Mouse (Mus musculus) adrenal gland, adult (tissue): ENCODE data around the gene Cyba.

ENCODE experiments used
- DNase-seq, 2 experiments: peaks; one replicate each; pipeline ENCODE4 v3.0.0; 2022 to 2023; ENCODE audit warnings: low spot score in 1 of 2; ENCODE audit not compliant: inconsistent age in 2 of 2

Cyba gene

DNA sequence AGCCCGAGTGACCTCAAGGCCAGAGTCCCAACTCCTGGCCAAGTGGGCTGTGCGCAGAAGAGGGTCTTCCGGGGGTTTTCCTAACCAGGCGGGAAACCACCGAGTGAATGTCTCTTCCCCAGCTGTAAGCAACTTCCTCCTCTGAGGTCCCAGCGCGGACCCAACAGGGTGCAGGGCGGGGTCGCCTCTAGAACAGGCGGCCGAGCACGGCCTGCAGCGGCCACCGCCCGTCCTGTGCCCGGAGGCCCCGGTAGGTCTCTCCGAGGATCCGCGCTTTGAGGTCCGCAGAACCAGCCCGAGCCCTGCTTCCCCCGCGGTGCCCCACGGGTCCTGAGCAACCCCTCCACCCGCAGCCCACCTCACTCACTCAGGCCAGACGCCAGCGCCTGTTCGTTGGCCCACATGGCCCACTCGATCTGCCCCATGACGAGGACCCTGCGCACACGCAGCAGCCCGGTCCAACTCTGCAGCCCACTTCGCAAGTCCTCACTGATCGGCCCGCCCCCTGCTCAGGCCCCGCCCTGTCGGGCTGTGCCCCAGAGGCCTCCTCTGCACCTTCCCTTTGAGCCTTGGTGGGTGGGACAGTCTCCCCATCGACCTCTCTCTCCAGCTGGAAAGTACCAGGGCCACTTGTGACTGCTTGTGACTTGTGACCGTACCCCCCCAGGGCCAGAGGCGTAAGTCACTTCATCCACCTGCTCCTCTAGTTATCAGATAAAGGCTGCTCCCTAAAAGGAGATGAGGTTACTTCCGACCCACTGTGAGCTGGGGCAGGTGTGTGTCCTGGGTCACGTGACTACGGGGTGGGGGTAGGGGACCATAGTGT lies at the start of gene Cyba:
TSS of gene Cyba (minus strand) at position 488 of the 826 bp plus-strand sequence.
- DNase-seq: peak; percentile 77 to 86

- no peak for DNase-seq
These were observed 49.7 kb upstream of the Cyba start for GRCm38 (mm10) chr8:122482448-122482847.

- DNase-seq: peak; percentile 93 to 97
These were observed 43.0 kb upstream of the Cyba start, which contains the start of the genes Rnf166 and Ctu2 for GRCm38 (mm10) chr8:122475580-122476320. Gene Rnf166, minus strand, starts transcription at chr8:122476064. Gene Ctu2, plus strand, starts transcription at chr8:122476143.

- peak; percentile 75 to 93 for DNase-seq
These were observed 42.3 kb upstream of the Cyba start for GRCm38 (mm10) chr8:122474951-122475560.

DNA sequence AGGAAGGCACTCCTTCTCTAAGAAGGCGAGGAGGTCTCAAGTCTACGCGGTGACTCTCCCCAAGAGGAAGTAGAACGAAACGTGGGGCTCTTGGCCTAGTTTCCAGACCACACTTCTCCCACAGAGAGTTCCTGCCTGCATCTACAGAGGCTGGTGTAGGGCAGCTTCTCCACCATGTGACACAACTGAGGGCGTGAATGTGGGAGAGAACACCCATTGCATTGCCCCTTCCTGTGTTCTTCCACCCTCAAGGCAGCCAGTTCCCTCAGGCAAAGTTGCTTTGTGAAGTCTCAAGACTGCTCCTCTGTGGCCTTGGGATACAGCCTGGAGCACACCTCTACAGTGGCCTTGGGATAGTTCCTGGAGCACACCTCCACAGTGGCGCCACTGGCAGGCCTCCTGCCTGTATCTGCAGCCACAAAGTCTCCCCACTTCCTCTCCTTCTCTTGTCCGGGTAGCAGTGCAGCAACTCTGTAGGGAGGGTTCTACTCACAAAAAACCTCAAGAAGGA lies 41.2 kb upstream of the Cyba start:
- DNase-seq: peak in 1 of 2 experiments; percentile 46

- DNase-seq: no peak
These were observed 38.0 kb upstream of the Cyba start for GRCm38 (mm10) chr8:122470691-122471090.

DNA sequence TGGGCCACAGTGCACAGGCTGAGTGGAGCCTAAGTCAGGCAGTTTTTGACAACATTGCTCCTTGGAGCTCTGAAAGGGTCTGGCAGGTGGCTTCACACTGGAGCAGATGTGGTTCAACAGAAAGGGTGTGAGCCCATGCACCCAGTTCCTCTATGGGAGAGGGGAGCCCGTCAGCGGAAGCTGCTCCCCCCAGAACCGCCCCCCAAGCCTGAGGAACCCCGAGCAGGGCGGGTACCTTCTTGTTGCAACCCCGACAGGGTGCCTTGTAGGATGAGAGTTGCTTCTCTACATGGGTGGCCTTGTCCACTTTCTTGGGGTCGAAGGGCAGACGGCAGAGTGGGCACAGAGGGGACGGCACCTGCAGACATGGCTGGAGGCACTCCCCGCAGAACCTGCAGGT lies 37.2 kb upstream of the Cyba start:
- no peak for DNase-seq

DNA sequence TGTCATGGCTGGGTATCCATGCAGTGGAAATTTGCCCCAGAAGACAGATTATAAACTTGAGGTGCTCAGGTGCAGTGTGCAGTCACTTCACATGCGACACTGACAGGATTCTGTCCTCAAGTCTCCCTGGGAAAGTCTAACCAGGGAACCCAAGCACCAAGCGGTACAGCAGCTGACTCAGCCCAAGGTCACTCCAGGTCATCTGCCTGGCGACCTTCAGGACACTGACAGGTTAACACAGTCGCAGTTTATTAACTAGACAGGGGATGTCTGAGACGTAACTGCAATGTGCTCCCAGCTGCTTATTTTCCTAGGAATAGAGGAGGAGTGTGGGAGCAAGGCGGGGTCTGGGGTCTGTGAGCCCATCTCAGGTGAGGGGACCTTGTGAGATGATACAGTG lies 36.7 kb upstream of the Cyba start:
- DNase-seq: peak in 1 of 2 experiments; percentile 58

DNA sequence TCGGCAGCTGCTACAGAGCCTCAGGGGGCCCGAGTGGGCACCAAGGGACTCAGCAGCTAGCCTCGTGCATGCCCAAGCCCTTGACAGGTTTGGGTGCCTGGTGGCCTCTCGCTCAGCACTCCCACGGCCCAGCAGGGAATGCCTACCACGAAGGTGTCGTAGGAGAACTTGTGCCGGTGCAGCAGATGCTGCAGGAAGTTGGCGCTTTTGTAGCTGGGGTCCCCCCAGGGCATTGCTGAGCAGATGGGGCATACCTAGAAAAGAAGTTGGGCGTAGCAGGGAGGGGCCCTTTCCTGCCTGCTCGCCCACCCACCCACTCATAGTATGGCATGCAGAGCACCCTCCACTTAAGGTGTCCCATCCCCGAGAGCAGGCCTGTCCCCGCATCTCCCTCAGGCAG lies 35.1 kb upstream of the Cyba start:
- DNase-seq: no peak

DNA sequence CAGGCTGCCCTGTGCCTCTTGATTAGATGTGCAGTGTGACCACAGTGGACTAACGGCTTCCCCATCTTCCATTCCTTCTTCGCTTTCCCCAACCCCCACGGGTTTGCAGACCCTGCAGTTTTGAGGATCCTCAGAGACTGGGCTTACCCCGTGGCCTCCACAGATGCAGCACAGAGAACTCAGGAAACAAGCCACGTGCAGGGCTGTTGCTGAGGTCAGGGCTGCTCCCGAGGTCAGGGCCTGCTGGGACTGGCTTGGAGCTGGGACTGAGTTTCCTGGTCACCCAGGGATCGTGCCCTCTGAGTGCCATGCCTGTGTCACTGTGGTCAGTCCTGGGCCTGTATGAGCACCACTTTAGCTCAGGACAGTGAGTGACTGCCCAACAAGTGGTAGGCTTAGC lies 32.3 kb upstream of the Cyba start:
- peak; percentile 51 to 76 for DNase-seq

DNA sequence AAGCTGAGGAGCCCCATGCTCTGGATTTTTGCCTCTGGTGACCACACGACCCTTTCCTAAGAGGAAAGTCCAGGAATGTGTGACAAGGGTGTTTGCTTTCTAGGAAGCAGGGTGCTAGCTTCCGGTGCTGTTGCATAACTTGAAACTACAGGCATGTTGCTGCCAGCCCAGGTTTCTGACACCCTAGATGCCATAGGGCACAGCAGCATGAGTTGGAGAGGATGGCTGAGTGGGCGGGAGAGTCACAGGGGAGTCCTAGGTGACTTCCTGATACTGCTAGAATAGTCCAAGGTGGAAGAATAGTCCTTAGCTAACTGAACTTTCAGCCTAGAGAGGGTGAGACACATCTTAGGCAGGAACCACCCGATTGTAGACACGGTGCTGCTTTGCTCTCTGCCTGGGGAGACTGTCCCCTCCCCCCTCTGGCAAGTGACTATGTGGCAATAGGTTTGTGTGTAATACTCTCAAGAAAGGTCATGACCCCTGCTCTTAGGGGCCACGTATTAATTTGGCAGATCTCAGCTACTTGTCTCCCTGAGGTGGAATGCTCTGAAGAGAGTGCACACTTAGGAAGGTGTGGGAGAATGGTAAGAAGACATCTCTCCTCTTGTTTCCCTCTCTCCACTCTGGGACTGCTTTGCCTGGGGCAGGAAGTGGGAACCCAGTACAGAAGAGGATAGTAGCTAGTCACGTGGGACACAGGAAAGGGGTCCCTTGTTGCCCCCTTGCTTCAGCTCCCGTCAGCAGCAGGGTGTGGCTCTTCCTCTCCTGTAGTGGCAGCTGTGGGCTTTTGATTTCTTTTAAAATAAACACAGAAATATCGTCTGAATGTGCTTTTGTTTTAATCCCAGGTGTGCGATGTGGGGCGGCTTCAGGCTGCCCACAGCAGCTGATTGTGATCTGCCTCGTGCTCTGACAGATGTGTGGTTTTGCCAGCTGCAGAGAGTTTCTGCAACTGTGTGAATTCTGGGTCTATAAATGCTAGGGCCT lies 31.2 kb upstream of the Cyba start:
- peak in 1 of 2 experiments; percentile 56 for DNase-seq

DNA sequence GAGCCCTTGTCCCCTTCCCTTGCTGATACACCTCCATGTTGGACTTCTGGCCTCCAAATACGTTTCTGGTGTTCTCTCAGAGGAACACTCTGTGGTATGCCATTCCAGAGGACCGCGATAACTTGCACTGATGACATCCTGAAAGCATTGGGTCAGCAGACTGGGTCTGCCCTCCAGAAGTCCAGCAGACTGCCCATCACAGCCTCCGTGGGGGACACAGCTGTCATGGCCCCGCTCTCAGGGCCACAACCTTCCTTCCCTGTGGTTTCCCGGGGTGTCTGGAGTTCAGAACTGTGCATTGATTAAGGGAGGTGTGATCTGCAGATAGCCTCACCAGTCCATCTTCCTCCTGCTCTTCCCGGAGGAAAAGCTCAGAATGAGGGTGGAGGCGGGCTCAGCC lies 29.8 kb upstream of the Cyba start:
- DNase-seq: no peak

- DNase-seq: peak in 1 of 2 experiments; percentile 60
These were observed 28.9 kb upstream of the Cyba start for GRCm38 (mm10) chr8:122461473-122462148.

- DNase-seq: peak; percentile 66 to 71
These were observed 28.1 kb upstream of the Cyba start, which contains the start of gene Snai3 for GRCm38 (mm10) chr8:122460524-122461472. Gene Snai3, minus strand, starts transcription at chr8:122460733.

DNA sequence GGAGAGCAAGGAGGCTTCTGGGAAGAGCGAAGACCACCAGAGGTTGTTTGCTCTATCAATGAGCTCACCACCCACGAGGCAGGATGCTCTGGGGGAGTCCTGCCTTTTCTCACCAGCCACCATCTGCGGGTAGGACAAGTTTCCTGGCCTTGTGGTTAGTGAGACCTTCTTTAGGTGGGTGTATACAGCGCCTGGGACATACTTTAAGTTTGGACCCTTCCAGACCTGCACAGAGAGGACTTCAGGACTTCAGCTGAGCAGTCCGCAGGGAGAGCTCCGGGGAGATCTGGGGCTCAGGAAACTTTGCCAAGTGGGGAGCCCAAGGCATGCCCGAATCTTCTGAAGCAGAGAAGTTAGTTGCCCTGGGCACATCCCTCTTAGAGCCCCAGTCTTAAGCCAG lies 27.3 kb upstream of the Cyba start:
- no peak for DNase-seq

DNA sequence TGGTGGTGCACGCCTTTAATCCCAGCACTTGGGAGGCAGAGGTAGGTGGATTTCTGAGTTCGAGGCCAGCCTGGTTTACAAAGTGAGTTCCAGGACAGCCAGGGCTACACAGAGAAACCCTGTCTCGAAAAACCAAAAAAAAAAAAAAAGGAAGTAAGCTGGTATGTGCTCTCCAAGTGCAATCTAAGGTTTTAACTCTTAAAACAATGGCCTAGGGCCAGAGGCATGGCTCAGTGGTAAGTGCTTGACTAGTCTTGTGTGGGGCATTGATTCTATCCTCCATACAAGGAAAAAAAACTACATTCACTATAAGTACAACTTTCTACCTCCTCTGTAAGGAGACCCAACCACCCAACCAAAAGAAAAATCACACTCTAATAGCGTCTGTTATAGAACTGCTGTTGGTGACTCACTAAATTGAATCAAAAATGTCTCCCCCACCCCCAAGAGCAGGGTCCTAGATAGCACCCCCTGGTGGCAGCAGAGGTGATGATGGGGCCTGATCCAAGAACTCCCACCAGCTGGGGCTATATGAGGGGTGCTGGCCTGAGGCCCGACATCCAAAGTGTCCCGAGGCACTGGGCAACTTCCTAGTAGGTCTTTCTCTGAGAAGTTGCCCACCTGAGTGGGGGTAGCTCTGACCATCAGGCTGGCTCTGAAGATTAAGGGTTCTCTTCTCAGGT lies 26.6 kb upstream of the Cyba start:
- DNase-seq: peak in 1 of 2 experiments; percentile 35

DNA sequence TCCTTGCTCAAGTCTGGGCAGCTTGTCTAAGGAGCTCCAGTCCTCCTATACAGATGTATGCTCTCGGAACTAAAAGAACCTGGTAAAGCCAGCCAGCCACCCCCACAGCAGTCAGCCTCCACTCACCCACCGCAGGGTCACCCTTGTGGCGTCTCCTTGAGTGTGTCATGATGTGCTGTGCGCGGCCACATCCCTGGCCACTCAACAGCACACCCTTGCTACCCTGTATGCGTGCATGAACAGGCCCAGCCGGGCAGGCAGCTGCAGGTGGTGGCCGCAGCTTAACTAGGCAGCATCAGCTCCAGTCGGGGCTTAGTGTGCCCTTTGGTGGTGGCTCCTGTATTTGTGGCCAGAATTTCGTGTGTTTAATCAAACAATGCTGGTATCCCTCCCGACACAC lies 24.4 kb upstream of the Cyba start:
- DNase-seq: no peak

GRCm38 (mm10) chr8:122454409-122454808 lies 21.7 kb upstream of the Cyba start:
- DNase-seq: no peak
